Mouse (Mus musculus) CD8-positive naive resting alpha-beta T cell, adult 2 months (primary cell): ENCODE results near the gene Btbd18.
A peak's percentile ranks its signal among the peaks of the same experiment; 100 is the strongest.
"Not testable (repeated sequence)": the region's sequence is repeated elsewhere in the genome, so short reads cannot be mapped to it uniquely, and the experiment has no call there.

Source experiments
- DNase-seq, 2 experiments: peaks; one replicate each; pipeline ENCODE4 v3.0.0; 2022; ENCODE audit warnings: low read depth in 2 of 2, low spot score in 2 of 2

Gene Btbd18

GRCm38 (mm10) chr2:84647051-84647568 lies 11.8 kb upstream of the Btbd18 start:
- no peak for DNase-seq

DNA sequence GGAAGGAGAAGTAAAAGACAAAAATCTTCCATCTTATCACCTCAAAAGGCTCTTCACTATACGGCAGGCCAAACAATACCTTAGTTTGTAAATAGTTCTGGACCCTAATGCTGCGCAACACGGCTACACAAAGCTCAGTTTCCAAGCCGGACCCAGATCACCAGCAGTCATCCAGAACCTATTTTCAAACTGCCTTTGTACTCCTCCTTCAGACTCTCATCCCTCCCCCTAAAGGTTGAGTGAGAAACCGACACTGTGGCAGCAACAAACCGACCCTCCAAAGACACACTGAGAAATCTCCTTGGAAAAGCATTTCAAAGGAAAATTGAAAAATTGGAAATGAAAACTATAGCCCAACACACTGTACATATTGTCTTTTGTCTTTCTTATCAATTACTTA lies 10.5 kb upstream of the Btbd18 start:
- DNase-seq, result no peak

DNA sequence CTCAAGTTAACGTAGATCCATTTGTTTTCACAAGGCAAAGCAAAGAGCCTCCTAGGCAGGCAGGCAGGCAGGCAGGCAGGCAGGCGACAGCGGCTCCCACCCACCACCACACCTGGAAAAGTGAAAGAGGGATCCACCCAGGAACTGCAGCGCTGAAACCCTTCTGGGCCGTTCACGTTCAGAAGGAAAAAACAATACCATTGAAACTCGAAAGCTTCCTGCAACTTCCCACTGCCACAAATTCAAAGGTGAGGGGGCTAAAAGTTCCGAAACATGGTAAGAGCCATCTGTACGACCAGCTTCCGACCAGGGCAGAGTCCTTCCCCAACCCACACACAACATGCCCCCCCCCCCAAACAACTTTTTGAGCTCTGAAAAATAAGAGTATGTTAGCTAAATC lies 9.2 kb upstream of the Btbd18 start:
- DNase-seq, result no peak

GRCm38 (mm10) chr2:84650464-84651195 lies 8.2 kb upstream of the Btbd18 start, which contains the start of gene Ctnnd1:
Gene Ctnnd1 (minus strand): TSS chr2:84650765.
- DNase-seq, result no peak

GRCm38 (mm10) chr2:84653354-84653753 lies 5.5 kb upstream of the Btbd18 start:
- DNase-seq, result no peak

DNA sequence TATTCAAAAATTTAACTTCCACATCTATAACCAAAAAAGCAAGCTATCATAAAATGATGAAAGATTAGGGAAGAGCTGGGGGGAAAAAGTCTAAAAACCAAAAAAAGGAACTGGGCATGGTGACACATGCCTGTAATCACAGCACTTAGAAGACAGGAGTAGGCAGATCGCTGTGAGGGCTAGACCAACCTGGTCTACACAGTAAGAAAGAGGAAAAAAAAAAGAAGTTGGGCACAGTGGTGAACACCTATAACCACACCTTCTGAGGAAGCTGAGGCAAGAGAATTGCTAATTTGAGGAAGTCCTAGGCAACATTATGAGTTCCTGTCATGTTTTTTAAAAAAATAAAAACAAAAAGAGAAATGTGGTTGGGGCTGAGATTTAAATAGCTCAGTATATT lies 3.0 kb upstream of the Btbd18 start:
- DNase-seq, result no peak

DNA sequence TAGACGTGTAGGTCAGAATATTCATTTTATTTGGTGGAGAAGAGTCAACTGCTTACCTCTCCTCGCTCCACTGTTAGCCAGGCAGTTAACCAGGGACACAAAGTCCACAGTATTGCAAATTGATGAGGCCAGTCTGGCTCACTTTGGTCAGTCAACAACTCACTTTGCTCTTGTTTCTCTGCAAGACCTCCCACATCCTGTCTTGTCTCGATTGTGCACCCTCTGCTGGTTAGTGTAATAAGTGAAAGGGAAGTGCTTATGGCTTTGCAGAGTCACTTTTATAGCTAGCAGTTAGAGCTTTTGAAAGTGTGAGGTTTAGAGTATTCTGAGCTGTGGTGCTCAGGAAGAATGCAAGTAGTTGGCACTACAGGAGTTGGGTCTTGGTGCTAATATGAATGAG lies 1.4 kb downstream of the Btbd18 start:
- peak; percentile 35 to 49 for DNase-seq

GRCm38 (mm10) chr2:84662866-84663265 lies 4.0 kb downstream of the Btbd18 start:
- peak in 1 of 2 experiments; percentile 49 for DNase-seq

- DNase-seq, result no peak
These were observed 7.2 kb downstream of the Btbd18 start for GRCm38 (mm10) chr2:84666081-84666480.

DNA sequence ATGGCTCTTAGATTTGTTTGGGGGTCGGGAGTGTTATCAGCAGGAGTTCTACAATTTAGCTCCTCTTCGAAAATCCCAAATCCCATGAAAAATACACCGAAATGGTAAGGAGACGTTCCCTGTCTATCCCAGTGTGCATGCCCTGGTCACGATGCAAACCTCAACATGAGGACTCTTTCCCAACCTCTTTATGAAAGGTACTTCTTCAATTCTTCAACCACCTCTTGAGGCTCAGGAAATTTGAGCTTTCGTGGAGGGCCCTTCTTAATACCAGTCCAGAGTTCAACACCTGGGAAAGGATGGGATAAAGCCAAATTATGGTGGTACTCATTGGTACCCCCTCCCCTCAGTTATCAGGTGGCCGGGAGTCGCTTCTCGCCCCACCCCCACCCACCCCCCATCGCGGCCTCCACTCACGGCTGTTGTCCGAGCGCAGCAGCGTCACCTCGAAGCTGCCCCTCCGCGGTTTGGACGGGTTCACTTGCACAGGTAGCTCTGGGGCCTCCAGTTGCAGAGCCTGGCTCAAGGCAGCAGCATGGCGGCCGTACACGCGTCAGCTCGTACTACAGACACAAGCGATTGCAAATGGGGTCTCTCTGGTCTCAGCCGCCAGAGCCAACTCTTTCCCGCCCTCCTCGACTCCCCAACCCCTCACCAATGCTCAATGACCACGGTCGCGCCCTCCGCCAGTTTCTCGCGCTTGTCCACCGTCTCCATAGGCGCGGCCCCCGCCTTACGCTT lies 11.1 kb downstream of the Btbd18 start:
- no peak for DNase-seq

DNA sequence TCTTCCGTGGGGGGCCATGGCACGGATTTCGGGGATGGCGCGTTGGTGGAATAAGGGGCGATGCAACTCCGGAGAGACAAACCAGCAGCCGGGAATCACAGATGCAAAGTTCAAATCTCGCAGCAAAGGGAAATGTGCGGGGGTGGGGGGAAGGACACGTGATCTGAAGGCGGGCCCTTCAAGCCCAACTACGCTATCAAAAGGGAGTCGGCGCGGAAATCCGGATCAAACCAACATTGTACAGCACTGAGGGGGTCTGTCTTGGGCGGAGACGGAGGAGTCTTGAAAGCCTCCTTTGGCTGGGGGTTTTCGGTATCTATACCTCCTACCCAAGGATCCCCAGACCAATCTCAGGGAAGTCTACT lies 11.7 kb downstream of the Btbd18 start, which contains the start of gene Selenoh:
Selenoh (minus strand) TSS at position 202 of the 365 bp plus-strand sequence.
- peak; percentile 77 to 87 for DNase-seq

DNA sequence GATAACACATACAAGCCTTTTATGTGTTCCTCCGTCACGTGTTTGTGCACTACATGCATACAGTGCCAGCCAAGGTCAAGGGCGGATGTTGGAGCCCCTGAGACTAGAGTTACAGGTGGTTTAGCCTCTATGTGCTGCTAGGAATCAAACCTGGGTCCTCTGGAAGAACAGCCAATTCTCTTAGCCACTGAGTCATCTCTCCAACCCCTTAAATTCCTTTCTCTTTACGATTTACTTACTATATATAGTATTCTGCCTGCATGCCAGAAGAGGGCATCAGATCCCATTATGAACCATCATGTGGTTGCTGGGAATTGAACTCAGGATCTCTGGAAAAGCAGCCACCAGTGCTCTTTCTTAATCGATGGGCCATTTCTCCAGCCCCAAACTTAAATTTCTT lies 12.7 kb downstream of the Btbd18 start:
- DNase-seq, result not testable (repeated sequence)

DNA sequence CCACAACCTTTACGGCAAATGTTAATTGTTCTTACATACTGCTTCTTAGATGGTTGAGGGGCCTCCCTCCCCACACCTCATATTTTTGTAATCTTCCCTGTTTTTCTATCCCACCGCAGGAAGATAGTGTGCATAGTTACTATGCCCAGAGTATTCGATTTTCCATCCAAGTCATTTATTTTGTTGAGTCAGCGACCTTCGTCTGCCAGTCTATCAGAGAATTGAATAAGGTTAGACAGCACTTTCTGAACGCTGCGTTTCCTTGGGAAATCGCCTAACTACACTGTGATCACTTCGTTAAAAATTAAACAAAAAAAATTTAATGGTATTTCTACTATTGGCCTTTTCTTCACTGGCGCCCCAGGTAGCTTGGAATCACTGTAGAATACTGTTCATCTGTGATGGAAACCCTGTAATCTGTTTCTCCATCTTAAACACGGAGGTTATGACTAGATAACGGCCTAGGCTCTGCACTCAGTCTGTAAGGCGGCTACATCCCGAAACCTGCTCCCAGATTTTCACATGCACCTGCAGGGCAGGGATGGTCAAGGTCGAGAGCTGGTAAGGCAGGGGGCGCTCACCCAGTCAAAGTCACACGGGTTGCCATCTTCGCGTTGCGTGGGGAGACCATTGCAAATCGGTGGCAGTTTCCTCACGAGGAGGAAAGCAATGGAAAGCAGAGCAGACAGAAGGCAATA lies 18.5 kb downstream of the Btbd18 start:
- DNase-seq, result no peak

- peak; percentile 89 for DNase-seq
These were observed 19.3 kb downstream of the Btbd18 start, which contains the start of the genes Gm28635 and Med19 for GRCm38 (mm10) chr2:84677968-84678880. Gene Gm28635 (minus strand): TSS chr2:84678041. Gene Med19 (plus strand): TSS chr2:84678402.

- no peak for DNase-seq
These were observed 20.1 kb downstream of the Btbd18 start, which contains the start of gene Tmx2 for GRCm38 (mm10) chr2:84679016-84679415. Gene Tmx2 (minus strand): TSS chr2:84679140.

- DNase-seq, result no peak
These were observed 23.8 kb downstream of the Btbd18 start for GRCm38 (mm10) chr2:84682605-84683183.

GRCm38 (mm10) chr2:84688080-84688844 lies 29.4 kb downstream of the Btbd18 start:
- no peak for DNase-seq

DNA sequence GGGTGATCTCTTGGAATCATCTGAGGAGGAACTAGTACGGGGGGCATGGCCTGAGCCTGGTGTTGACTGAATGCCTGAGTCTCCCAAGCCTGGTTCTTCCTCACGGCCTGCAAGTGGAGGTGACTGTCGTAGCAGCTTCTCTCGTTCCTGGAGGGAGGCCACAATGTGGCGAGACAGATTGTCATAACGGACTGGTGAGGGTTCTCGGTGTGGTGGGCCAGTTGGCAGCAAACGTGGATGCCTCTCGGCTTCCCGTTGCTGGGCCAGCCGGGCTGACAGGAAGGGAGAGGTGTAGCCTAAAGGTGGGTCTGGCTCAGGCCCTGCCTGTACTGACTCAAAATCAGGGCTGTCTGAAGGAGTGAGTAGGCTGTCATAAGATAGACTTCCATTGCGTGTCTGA lies 31.2 kb downstream of the Btbd18 start:
- no peak for DNase-seq

GRCm38 (mm10) chr2:84695007-84695695 lies 36.3 kb downstream of the Btbd18 start:
- no peak for DNase-seq
